Mouse (Mus musculus): ENCODE measurements around the gene Ppp1r9a. TPM values are rescaled to one million over a fixed set of nuclear protein-coding genes. Genes with fewer than 3 reads are reported as not detected.

Gene Ppp1r9a
- polyA plus RNA-seq, 1 experiment from 2014 or later, result 3.0 TPM

- no peak overlapping the region for H3K4me3 ChIP-seq (replicated peaks)
- no peaks in the 10 kb centered on the region for H3K9me3 ChIP-seq (replicated peaks)
- no peak overlapping the region for H3K27ac ChIP-seq (replicated peaks)
- H3K36me3 ChIP-seq (replicated peaks), result no peaks in the 10 kb centered on the region
- no peaks in the 10 kb centered on the region for H3K27me3 ChIP-seq
- H3K4me1 ChIP-seq (replicated peaks), result no peaks in the 10 kb centered on the region; the same call in 1 of the 2 replicates
- 50% methylated on average over 2 of the region's 2 CpGs for WGBS (ENCODE audit: insufficient replicate concordance)
- ATAC-seq (ENCODE audit: insufficient read depth), result no peak
- no peak overlapping the region for H3K4me2 ChIP-seq
- no peak overlapping the region for H3K9ac ChIP-seq
Measured at GRCm38 (mm10) chr6:5008166-5008565, 105.4 kb downstream of the Ppp1r9a start.

GRCm38 (mm10) chr6:5008603-5009002 is 105.9 kb downstream of the Ppp1r9a start:
- H3K27ac ChIP-seq (replicated peaks), result no peak overlapping the region
- H3K9me3 ChIP-seq (replicated peaks), result no peaks in the 10 kb centered on the region
- H3K9ac ChIP-seq, result no peak overlapping the region
- WGBS (ENCODE audit: insufficient replicate concordance), result 63% methylated on average over 15 of the region's 15 CpGs
- H3K4me1 ChIP-seq (replicated peaks), result no peaks in the 10 kb centered on the region; the same call in 1 of the 2 replicates
- H3K4me3 ChIP-seq (replicated peaks), result no peak overlapping the region
- H3K27me3 ChIP-seq, result no peaks in the 10 kb centered on the region
- no peak for ATAC-seq (ENCODE audit: insufficient read depth)
- no peak overlapping the region for H3K4me2 ChIP-seq
- no peaks in the 10 kb centered on the region for H3K36me3 ChIP-seq (replicated peaks)

- no peak overlapping the region for H3K9ac ChIP-seq
- no peak overlapping the region for H3K4me3 ChIP-seq (replicated peaks)
- no peaks in the 10 kb centered on the region for H3K9me3 ChIP-seq (replicated peaks)
- no peaks in the 10 kb centered on the region for H3K27me3 ChIP-seq
- no peaks in the 10 kb centered on the region; the same call in 1 of the 2 replicates for H3K4me1 ChIP-seq (replicated peaks)
- WGBS (ENCODE audit: insufficient replicate concordance), result 42% methylated on average over 11 of the region's 11 CpGs
- H3K36me3 ChIP-seq (replicated peaks), result no peaks in the 10 kb centered on the region
- H3K4me2 ChIP-seq, result no peak overlapping the region
- no peak overlapping the region for H3K27ac ChIP-seq (replicated peaks)
- no peak for ATAC-seq (ENCODE audit: insufficient read depth)
Measured at GRCm38 (mm10) chr6:5010553-5011416, 108.1 kb downstream of the Ppp1r9a start.

GRCm38 (mm10) chr6:5012794-5013193 is 110.1 kb downstream of the Ppp1r9a start:
- no peak overlapping the region for H3K4me3 ChIP-seq (replicated peaks)
- no peaks in the 10 kb centered on the region for H3K9me3 ChIP-seq (replicated peaks)
- ATAC-seq (ENCODE audit: insufficient read depth), result no peak
- 61% methylated on average over 4 of the region's 4 CpGs for WGBS (ENCODE audit: insufficient replicate concordance)
- H3K4me1 ChIP-seq (replicated peaks), result no peaks in the 10 kb centered on the region; the same call in 1 of the 2 replicates
- H3K27me3 ChIP-seq, result no peaks in the 10 kb centered on the region
- H3K27ac ChIP-seq (replicated peaks), result no peak overlapping the region
- no peak overlapping the region for H3K4me2 ChIP-seq
- no peak overlapping the region for H3K9ac ChIP-seq
- no peaks in the 10 kb centered on the region for H3K36me3 ChIP-seq (replicated peaks)

- ATAC-seq (ENCODE audit: insufficient read depth), result no peak
- no peaks in the 10 kb centered on the region for H3K4me1 ChIP-seq (replicated peaks)
- no peak overlapping the region for H3K27ac ChIP-seq (replicated peaks)
Measured at GRCm38 (mm10) chr6:5014567-5014966, 111.8 kb downstream of the Ppp1r9a start.

GRCm38 (mm10) chr6:5015173-5015572 is 112.5 kb downstream of the Ppp1r9a start:
- H3K27me3 ChIP-seq, result no peaks in the 10 kb centered on the region
- no peak overlapping the region for H3K4me2 ChIP-seq
- H3K4me3 ChIP-seq (replicated peaks), result no peak overlapping the region
- ATAC-seq (ENCODE audit: insufficient read depth), result no peak
- no peak overlapping the region for H3K9ac ChIP-seq
- H3K9me3 ChIP-seq (replicated peaks), result no peaks in the 10 kb centered on the region
- 77% methylated on average over 2 of the region's 2 CpGs for WGBS (ENCODE audit: insufficient replicate concordance)
- no peaks in the 10 kb centered on the region for H3K4me1 ChIP-seq (replicated peaks)
- H3K27ac ChIP-seq (replicated peaks), result no peak overlapping the region
- no peaks in the 10 kb centered on the region for H3K36me3 ChIP-seq (replicated peaks)

More at GRCm38 (mm10) chr6:5014567-5014966, 111.8 kb downstream of the Ppp1r9a start:
- no peak overlapping the region for H3K4me2 ChIP-seq
- no peak overlapping the region for H3K9ac ChIP-seq
- H3K36me3 ChIP-seq (replicated peaks), result no peaks in the 10 kb centered on the region
- H3K9me3 ChIP-seq (replicated peaks), result no peaks in the 10 kb centered on the region
- H3K4me3 ChIP-seq (replicated peaks), result no peak overlapping the region
- WGBS (ENCODE audit: insufficient replicate concordance), result 68% methylated on average over 6 of the region's 6 CpGs
- no peaks in the 10 kb centered on the region for H3K27me3 ChIP-seq

- WGBS (ENCODE audit: insufficient replicate concordance), result 52% methylated on average over 6 of the region's 6 CpGs
- H3K27ac ChIP-seq (replicated peaks), result no peak overlapping the region
- no peaks in the 10 kb centered on the region for H3K36me3 ChIP-seq (replicated peaks)
- no peaks in the 10 kb centered on the region for H3K4me1 ChIP-seq (replicated peaks)
- H3K9ac ChIP-seq, result no peak overlapping the region
- no peak overlapping the region for H3K4me3 ChIP-seq (replicated peaks)
- no peaks in the 10 kb centered on the region for H3K9me3 ChIP-seq (replicated peaks)
- no peak for ATAC-seq (ENCODE audit: insufficient read depth)
- no peaks in the 10 kb centered on the region for H3K27me3 ChIP-seq
- H3K4me2 ChIP-seq, result no peak overlapping the region
Measured at GRCm38 (mm10) chr6:5017945-5018511, 115.3 kb downstream of the Ppp1r9a start.

GRCm38 (mm10) chr6:5019208-5019607 is 116.5 kb downstream of the Ppp1r9a start:
- Histone ChIP-seq H3K4me1 (replicated peaks) (no peaks in the 10 kb centered on the region), H3K4me3 (replicated peaks) (no peak overlapping the region), H3K9ac (no peak overlapping the region), H3K36me3 (replicated peaks) (no peaks in the 10 kb centered on the region), H3K9me3 (replicated peaks) (no peaks in the 10 kb centered on the region), H3K27me3 (no peaks in the 10 kb centered on the region), H3K27ac (replicated peaks) (no peak overlapping the region), H3K4me2 (no peak overlapping the region)
- 37% methylated on average over 5 of the region's 5 CpGs for WGBS (ENCODE audit: insufficient replicate concordance)
- ATAC-seq (ENCODE audit: insufficient read depth), result no peak

- 33% methylated on average over 2 of the region's 2 CpGs for WGBS (ENCODE audit: insufficient replicate concordance)
- H3K27me3 ChIP-seq, result no peaks in the 10 kb centered on the region
- H3K9ac ChIP-seq, result no peak overlapping the region
- peak; percentile 18; the same call in 1 of the 2 replicates for ATAC-seq (ENCODE audit: insufficient read depth)
- no peaks in the 10 kb centered on the region for H3K9me3 ChIP-seq (replicated peaks)
- no peak overlapping the region for H3K4me3 ChIP-seq (replicated peaks)
- no peaks in the 10 kb centered on the region for H3K4me1 ChIP-seq (replicated peaks)
- no peak overlapping the region for H3K27ac ChIP-seq (replicated peaks)
- no peaks in the 10 kb centered on the region for H3K36me3 ChIP-seq (replicated peaks)
- no peak overlapping the region for H3K4me2 ChIP-seq
Measured at GRCm38 (mm10) chr6:5019969-5020368, 117.3 kb downstream of the Ppp1r9a start.

GRCm38 (mm10) chr6:5020510-5020909 is 117.8 kb downstream of the Ppp1r9a start:
- Histone ChIP-seq H3K4me2 (no peak overlapping the region), H3K9ac (no peak overlapping the region), H3K36me3 (replicated peaks) (no peaks in the 10 kb centered on the region), H3K9me3 (replicated peaks) (no peaks in the 10 kb centered on the region), H3K4me3 (replicated peaks) (no peak overlapping the region), H3K27ac (replicated peaks) (no peak overlapping the region), H3K27me3 (no peaks in the 10 kb centered on the region), H3K4me1 (replicated peaks) (no peaks in the 10 kb centered on the region)
- no peak for ATAC-seq (ENCODE audit: insufficient read depth)
- WGBS (ENCODE audit: insufficient replicate concordance), result 68% methylated on average over 1 of the region's 1 CpGs

- Histone ChIP-seq H3K27ac (replicated peaks) (no peak overlapping the region), H3K4me3 (replicated peaks) (no peak overlapping the region), H3K4me1 (replicated peaks) (no peaks in the 10 kb centered on the region), H3K27me3 (no peaks in the 10 kb centered on the region), H3K9ac (no peak overlapping the region), H3K36me3 (replicated peaks) (no peaks in the 10 kb centered on the region), H3K9me3 (replicated peaks) (no peaks in the 10 kb centered on the region), H3K4me2 (no peak overlapping the region)
- ATAC-seq (ENCODE audit: insufficient read depth), result no peak
- WGBS (ENCODE audit: insufficient replicate concordance), result 26% methylated on average over 5 of the region's 5 CpGs
Measured at GRCm38 (mm10) chr6:5022677-5023076, 120.0 kb downstream of the Ppp1r9a start.

Data from liver, embryonic 15.5 days (tissue).